Mouse (Mus musculus) spleen, embryonic (tissue): ENCODE measurements around the gene Gm6358.
"Not testable (repeated sequence)": the region's sequence is repeated elsewhere in the genome, so short reads cannot be mapped to it uniquely, and the experiment has no call there.

Source experiments
- CTCF ChIA-PET: fragments of 350-600 bp; sonication (Branson Sonifier 250); formaldehyde crosslinking; loops from one replicate; lab custom pipeline; 2022; lab: Charles Lee

Gm6358 gene

DNA sequence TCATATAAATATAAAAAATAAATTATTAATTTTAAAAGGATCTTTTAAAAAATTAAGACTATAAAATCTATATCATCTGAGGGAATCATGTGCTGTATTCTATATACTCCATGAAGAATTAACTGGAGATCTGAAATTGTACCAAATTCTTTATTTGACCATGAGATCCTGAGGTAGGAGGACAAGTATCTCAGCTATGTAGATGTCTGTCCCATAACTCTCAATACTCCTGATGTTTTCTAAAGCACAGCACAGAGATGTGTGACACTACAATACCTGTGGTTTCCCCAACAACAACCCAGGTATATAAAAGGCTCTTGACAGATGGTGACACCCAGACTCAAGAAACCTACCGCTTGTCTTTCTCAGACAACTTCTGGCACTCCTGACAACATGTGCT is at the start of gene Gm6358:
TSS of gene Gm6358 (plus strand) at position 301 of the 400 bp plus-strand sequence.
- CTCF ChIA-PET, result no interaction called here

DNA sequence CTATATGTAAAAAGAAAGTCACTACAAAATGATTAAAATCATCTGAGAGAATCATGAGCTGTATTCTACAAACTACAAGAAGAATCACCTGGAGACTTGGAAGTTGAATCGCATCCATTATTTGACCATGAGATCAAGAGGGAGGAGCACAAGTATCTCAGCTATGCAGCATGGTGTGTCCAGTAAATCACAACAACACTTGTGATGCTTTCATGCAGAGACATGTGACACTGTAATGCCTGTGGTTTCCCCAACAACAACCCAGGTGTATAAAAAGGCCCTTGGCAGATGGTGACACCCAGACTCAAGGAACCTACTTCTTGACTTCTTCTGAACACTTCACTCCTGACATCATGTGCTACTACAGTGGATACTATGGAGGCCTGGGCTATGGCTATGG is 10.1 kb downstream of the Gm6358 start, which contains the start of gene Gm10061:
TSS of gene Gm10061 (plus strand) at position 301 of the 400 bp plus-strand sequence.
- CTCF ChIA-PET, result no interaction called here

DNA sequence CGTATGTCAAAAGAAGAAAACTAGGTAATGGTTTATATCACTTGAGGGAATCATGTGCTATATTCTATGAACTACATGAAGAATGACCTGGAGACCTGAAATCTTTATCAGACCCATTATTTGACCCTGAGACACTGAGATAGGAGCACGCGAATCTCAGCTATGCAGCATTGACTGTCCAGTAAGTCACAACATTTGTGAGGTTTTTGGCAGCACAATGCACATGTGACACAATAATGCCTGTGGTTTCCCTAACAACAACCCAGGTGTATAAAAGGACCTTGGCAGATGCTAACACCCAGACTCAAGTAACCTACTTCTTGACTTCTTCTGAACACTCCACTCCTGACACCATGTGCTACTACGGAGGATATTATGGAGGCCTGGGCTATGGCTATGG is 17.0 kb downstream of the Gm6358 start, which contains the start of gene Gm9789:
TSS of gene Gm9789 (plus strand) at position 301 of the 400 bp plus-strand sequence.
- CTCF ChIA-PET, result no interaction called here

DNA sequence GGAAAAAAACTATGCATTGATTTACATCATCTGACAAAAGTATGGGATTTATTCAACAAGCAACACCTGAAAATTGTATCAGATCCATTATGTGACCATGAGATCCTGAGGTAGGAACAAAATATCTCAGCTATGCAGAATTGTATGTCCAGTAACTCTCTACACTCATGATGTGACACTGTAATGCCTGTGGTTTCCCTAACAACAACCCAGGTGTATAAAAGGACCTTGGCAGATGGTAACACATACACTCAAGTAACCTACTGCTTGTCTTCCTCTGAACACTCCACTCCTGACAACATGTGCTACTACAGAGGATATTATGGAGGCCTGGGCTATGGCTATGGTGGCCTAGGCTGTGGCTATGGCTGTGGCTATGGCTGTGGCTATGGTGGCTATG is 28.5 kb downstream of the Gm6358 start, which contains the start of gene Gm7735:
TSS of gene Gm7735 (plus strand) at position 301 of the 400 bp plus-strand sequence.
- CTCF ChIA-PET, result not testable (repeated sequence)

DNA sequence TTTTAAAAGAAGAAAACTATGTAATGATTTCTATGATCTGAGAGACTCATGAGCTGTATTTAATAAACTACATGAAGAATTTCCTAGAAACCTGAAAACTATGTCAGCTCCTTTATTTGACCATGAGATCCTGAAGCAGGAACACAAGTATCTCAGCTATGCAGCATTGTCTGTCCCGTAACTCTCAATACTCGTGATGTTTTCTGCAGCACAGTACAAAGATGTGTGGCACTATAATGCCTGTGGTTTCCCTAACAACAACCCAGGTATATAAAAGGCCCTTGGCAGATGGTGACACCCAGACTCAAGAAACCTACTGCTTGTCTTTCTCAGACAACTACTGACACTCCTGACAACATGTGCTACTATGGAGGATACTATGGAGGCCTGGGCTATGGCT is 33.8 kb downstream of the Gm6358 start, which contains the start of gene 1110057P08Rik:
TSS of gene 1110057P08Rik (plus strand) at position 301 of the 400 bp plus-strand sequence.
- CTCF ChIA-PET, result no interaction called here

DNA sequence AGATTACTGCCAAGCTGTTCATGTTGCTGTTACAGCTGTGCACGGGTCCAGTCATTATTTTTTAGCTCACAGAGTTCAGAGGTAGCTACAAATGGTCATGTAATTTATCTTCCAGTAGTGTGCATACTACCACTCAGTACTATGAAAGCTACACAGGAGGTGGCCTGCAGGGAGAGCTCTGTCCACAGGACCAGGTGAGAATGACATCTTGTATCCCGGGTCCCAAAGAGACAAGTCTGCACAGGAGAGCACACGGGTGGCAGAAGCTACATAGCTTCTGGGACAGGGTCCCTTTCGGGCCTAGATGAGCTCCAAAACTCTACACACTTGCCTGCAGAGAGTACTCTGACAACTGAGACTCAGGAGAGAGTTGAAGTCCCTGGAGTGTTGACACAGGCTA is 48.0 kb downstream of the Gm6358 start:
- CTCF ChIA-PET, result no interaction called here
